Mouse (Mus musculus) heart, postnatal 14 days (tissue): ENCODE measurements around the gene Usp7. TPM values are rescaled to one million over a fixed set of nuclear protein-coding genes. Genes with fewer than 3 reads are reported as not detected.

Experiments
- DNase-seq, 2 experiments: peaks; one replicate each; pipeline ENCODE4 v3.0.0; 2021 to 2022
- intact Hi-C: fragments of 180-260 bp; cut with DNase I; formaldehyde crosslinking; loops from one replicate; pipeline ENCODE4 v1.15.1; 2025
- long read RNA-seq, 2 experiments: library from polyadenylated mRNA; stranded (forward); transcript quantifications; one replicate each; pipeline ENCODE4 v2.0.0; 2021
- total RNA-seq, 2 experiments: library from RNA; stranded (reverse); gene quantifications; 2 replicates each; pipeline ENCODE4 v1.2.3; 2021

Gene Usp7
- 10 to 100 TPM; 61.9 to 65.0 TPM for total RNA-seq
- long read RNA-seq, experiment 1, full-length matches to known transcripts, result 6 of 13 reads
- long read RNA-seq, experiment 1, partial matches to known transcripts, result 5 of 13 reads
- long read RNA-seq, experiment 1, other reads (novel, unspliced or antisense), result 2 of 13 reads
- long read RNA-seq, experiment 2, full-length matches to known transcripts, result 5 of 12 reads
- long read RNA-seq, experiment 2, partial matches to known transcripts, result 5 of 12 reads
- long read RNA-seq, experiment 2, other reads (novel, unspliced or antisense), result 2 of 12 reads

DNA sequence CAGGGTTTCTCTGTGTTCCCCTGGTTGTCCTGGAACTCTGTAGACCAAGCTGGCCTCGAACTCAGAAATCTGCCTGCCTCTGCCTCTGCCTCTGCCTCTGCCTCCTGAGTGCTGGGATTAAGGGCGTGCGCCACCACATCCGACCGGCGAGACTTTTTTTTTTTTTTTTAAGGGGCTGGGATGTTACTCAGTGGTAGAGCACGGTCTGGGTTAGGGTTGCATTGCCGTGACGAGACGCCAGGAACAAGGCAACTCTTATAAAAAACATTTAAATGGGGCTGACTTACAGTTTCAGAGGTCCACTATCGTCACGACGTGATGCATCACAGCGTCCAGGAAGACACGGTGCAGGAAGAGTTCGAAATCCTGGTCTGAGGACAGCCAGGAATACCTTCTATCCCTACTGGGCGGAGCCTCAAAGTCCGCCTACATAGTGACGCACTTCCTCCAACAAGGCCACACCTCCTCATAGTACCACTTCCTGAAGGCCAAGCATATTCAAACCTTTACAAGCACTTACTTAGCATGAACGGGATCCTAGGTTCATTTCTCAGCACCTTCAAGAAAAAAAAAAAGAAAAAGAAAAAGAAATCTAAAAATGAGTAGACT lies at the start of gene Usp7:
TSS of gene Usp7 (minus strand) at position 360 of the 609 bp plus-strand sequence.
- intact Hi-C loops, result no loop called here
- no peak for DNase-seq

DNA sequence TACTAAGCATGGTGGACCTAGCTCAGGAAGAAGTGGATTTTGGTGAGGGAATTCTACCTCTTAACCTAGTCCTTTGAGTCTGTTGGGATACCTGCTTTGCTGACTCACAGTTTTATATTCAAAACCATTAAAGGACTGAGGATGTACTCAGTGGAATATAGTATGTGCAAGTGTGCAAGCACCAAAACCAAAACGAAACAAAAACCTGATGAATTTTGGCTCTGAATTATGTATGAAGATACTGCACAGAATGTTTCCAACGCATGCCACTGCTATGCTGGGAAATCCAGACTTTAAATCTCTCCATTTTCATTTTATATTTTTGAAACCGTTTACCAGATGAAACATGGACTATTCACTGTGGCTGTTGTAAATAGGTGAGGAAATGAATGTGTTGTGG lies 48.4 kb upstream of the Usp7 start:
- intact Hi-C loops, result no loop called here
- no peak for DNase-seq

GRCm38 (mm10) chr16:8838921-8839320 lies 46.8 kb upstream of the Usp7 start:
- intact Hi-C loops, result no loop called here
- DNase-seq, result no peak

- no peak for DNase-seq
- intact Hi-C loops, result no loop called here
Measured at GRCm38 (mm10) chr16:8837595-8837994, 45.5 kb upstream of the Usp7 start.

- intact Hi-C loops, result no loop called here
- no peak for DNase-seq
Measured at GRCm38 (mm10) chr16:8836876-8837275, 44.8 kb upstream of the Usp7 start.

- intact Hi-C loops, result loop anchor here (2.0 kb wide), 1 partner anchor 38 kb away; no protein-coding TSS in a partner anchor
- DNase-seq, result peak; percentile 23 to 25
Measured at GRCm38 (mm10) chr16:8831241-8831640, 39.1 kb upstream of the Usp7 start.

DNA sequence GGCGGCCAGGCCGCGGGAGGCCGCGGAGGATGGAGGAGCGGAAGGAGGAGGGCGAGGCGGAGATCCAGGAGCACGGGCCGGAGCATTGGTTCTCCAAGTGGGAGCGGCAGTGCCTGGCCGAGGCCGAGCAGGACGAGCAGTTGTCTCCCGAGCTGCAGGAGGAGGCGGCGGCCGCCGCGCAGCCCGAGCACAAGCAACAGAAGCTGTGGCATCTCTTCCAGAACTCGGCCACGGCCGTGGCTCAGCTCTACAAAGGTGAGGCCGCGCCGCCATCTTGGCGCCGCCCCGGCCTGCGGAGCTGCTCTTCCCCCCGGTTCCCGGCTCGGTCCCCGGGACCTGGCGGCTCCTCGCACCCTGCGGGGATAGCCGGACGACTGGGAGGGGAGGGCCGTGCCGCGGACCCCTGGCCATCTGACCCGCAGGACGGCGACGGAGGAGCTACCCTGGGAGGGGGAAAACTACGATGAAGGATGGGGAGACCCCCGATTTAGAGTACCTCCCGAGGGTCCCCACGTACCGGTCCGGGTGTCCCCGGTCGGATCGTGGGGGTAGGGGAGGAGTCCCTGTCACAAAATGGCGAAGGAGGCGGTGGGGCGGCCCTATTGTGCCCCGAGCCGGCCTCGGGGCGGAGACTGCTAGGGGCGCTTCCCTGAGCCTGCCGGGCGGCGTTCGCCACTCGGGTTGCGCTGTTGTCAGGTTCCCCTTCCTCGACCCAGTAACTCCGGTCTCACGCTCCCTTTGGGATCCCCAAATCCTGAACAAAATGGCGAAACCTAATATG lies 38.5 kb upstream of the Usp7 start:
- peak; percentile 83 to 84 for DNase-seq
- intact Hi-C loops, result loop anchor here (2.0 kb wide), 1 partner anchor 38 kb away; no protein-coding TSS in a partner anchor

GRCm38 (mm10) chr16:8829564-8830359 lies 37.7 kb upstream of the Usp7 start, which contains the start of gene 1810013L24Rik:
1810013L24Rik (plus strand) TSS chr16:8830100.
- intact Hi-C loops, result loop anchor here (2.0 kb wide), 2 partner anchors 39 to 89 kb away; no protein-coding TSS in a partner anchor
- peak; percentile 97 for DNase-seq

DNA sequence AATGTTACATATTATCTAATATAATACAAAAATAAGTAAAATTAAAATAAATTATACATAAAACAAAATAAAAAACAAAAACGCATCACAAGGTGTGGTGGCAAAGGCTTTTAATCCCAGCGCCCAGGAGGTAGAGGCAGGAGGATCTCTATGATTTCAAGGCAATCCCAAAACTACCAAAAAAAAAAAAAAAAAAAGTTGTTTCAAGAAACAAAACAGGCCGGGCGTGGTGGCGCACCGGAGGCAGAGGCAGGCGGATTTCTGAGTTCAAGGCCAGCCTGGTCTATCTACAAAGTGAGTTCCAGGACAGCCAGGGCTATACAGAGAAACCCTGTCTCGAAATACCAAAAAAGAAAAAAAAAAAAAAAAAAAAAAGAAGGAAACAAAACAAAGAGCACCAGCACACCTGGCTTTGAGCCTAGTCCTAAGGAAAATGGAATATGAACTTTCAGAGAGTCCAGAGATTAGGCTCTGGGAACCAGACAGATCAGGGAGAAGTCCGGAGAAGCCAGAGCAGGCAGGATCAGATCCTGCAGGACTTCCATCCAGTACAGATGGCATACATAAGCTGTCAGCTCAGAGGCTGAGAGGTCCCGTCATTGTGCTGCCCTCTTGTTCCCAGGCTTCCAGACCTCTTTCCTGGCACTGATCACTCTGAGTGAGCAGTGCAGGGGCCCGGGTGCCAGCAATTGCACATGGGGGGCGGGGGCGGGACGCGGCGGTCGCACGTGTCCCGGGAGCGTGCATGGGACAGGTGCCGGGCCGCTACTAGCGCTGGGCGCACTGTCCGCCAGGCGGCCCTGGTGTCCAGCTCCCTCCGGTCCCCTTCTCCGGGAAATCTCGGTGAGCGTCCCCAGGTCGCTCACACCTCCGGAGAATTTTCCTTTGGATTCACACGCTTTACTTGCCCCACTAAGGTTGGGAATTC lies 36.8 kb upstream of the Usp7 start:
- peak; percentile 77 to 81 for DNase-seq
- intact Hi-C loops, result loop anchor here (2.0 kb wide), 1 partner anchor 88 kb away; no protein-coding TSS in a partner anchor

DNA sequence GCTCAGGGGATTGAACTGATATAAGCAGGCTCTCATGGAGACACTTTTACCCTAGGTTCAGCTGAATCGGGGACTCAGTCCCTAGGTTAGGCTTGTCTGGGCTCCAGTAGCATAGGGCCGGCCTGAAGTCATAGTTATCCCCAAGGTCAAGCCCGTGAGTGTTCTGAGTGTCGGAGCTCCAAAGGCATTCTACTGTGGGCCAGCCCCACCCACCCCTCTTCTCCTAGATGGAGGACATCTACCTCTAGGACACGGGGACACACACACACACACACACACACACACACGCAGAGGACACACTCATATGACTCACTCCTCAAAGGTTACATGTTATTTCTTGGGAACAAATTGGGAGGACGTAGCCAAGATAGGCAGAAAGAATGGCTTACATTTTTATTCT lies 35.3 kb upstream of the Usp7 start:
- intact Hi-C loops, result no loop called here
- DNase-seq, result no peak

- no peak for DNase-seq
- intact Hi-C loops, result no loop called here
Measured at GRCm38 (mm10) chr16:8823661-8824060, 31.6 kb upstream of the Usp7 start.

DNA sequence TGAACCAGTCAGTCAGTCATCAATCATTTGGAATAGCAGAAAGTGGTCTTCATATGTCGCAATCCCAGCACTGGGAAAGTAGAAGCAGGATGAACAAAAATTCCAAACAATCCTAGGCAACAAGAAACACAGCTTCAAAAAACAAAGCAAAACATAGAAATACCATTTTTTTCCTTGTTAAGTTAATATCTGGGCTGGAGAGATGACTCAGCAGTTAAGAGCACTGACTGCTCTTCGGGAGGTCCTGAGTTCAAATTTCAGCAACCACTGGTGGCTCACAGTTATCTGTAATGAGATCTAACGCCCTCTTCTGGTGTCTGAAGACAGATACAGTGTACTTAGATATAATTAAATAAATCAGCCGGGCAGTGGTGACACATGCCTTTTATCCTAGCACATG lies 30.5 kb upstream of the Usp7 start:
- no peak for DNase-seq
- intact Hi-C loops, result no loop called here

GRCm38 (mm10) chr16:8821429-8821828 lies 29.3 kb upstream of the Usp7 start:
- DNase-seq, result peak; percentile 14 to 21
- intact Hi-C loops, result no loop called here

- no peak for DNase-seq
- intact Hi-C loops, result no loop called here
Measured at GRCm38 (mm10) chr16:8817872-8818271, 25.8 kb upstream of the Usp7 start.

- DNase-seq, result no peak
- intact Hi-C loops, result no loop called here
Measured at GRCm38 (mm10) chr16:8810399-8811127, 18.5 kb upstream of the Usp7 start.

DNA sequence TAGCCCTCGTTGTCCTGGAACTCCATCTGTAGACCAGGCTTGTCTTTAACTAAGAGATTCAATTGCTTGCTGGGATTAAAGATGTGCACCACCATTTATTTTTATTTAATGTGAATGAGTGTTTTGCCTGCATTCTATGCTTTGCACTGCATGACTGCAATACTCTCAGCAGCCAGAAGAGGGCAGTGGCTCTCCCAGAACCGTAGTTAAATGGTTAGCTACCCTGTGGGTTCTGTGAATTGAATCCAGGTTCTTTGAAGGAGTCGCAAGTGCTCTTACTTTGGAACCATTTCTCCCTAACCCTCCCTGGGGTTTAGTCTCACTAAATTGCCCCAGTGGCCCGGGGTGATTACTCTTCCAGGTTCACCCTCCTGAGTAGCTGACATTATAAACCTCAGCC lies 14.6 kb upstream of the Usp7 start:
- DNase-seq, result peak; percentile 20 to 51
- intact Hi-C loops, result loop anchor here (1.0 kb wide), 1 partner anchor 63 kb away; no protein-coding TSS in a partner anchor

DNA sequence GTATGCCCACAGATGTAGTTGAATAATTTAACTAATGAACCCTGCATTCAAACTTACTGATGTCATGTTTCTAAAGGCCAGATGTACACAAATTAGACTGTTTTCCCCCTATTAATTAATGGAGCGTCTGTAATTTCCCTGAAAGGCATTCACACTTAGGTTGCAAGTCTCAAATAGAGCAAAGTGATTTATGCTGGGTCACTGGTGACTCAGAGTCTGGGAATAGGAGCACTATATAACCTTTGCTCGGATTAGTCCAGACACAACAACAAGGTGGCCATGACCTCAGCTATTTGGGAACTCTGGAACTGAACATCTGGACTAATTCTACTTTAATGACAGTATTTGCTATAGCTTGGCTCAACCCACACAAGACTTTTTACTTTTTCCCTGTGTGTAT lies 3.8 kb upstream of the Usp7 start:
- DNase-seq, result no peak
- intact Hi-C loops, result no loop called here

DNA sequence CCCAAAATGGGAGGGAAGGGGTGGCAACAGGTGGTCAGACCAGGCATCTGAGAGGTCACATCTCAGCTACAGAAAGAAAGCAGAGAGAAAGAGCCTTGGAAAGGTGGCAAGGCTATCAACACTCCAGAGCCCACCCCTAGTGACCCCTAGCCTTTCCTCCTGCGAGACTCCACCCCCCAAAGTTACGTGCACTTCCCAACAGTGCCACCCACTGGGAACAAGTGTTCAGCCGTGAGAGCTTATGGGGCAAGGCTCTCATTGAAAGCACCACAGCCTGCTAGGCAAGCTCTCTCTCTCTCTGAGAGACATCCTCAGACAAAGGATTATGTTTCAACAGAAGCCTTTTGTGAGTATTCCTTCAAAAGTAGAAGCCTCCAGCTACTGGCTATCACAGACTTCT lies 2.8 kb upstream of the Usp7 start:
- DNase-seq, result no peak
- intact Hi-C loops, result no loop called here

DNA sequence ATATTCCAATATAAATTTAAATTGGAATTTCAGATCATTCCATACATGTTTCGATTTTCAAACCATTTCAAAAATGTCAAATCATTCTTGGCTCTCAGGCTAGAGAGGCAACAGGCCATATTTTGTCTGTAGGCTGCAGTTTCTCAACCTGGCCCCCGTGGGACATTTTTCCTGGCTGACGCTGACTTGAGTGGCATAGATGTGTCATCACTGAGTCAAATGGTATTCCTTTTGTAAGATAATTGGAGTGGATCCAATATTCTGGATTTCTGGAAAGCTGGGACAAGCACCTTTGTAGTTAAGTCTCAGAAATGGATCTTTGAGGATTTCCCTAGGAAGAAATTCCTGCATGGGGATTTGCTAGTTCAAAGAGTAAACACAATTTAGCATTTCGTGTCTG lies 1.2 kb downstream of the Usp7 start:
- no peak for DNase-seq
- intact Hi-C loops, result no loop called here
